Mouse (Mus musculus) embryo, embryonic 10 days (tissue): ENCODE data around the gene Adk.
A peak's percentile ranks its signal among the peaks of the same experiment; 100 is the strongest.

Experiments
- DNase-seq: peaks from one replicate; pipeline ENCODE4 v3.0.0-alpha.2; 2015; ENCODE audit warnings: low spot score

Gene Adk

DNA sequence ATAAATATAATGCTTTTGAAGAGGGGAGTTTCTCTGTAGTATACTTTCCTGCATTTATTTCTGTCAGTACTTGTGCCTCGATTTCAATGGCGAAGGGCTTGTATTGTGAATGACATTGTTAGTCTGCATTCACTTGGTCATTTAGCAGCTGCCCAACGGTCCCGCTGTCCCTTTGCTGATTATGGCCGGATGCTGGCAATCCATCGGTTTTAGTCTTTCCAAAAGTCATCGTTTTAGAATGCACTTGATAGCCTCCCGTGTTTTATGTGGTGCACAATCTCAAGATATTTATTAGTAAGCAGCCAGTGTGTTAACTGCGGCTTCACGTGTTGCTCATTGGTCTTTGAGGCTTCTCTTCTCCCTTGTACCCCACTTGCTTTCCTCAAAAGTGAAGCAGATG lies 113.3 kb downstream of the Adk start:
- DNase-seq, result no peak

- DNase-seq, result no peak
Observed at GRCm38 (mm10) chr14:21166114-21166513, 113.7 kb downstream of the Adk start.

GRCm38 (mm10) chr14:21173973-21174745 lies 121.8 kb downstream of the Adk start:
- no peak for DNase-seq

GRCm38 (mm10) chr14:21174804-21175203 lies 122.4 kb downstream of the Adk start:
- no peak for DNase-seq

DNA sequence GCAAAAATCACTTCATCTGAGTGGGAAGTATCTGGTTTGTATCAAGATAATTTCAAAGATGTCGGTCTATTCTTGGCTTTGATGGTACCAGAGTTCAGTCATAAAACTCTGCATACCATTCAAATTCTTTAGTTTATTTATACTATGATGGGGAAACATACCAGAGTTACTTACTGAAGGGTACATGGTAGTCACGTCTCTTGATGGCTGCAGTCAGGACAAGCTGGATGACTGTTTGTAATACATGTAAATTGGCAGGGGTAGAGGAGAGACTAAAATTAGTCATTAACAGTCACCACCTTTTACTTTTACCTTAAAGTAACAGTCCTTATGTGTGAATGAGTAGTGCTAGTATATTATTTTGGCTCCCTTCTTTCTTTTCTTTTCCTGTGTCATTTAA lies 125.4 kb downstream of the Adk start:
- DNase-seq, result no peak

GRCm38 (mm10) chr14:21178356-21178755 lies 126.0 kb downstream of the Adk start:
- DNase-seq, result no peak

DNA sequence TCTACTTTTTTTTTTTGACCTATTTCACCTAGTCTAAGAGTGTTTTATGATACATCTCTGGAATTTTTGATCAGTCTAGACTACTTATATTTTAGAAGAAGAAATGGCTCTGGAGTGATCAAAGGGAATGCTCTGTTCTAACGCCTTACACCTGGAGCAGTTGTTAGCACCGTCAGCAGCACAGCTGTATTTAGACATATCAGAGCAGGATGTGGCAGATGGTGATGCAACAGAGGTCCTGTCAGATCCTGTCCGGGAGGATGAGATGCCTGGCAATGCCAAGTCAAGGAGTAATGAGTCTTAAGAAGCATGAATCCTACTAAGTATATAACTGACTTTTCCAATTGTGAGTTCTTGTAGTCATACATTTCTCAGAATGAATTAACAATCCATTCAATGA lies 128.7 kb downstream of the Adk start:
- DNase-seq, result no peak

GRCm38 (mm10) chr14:21191966-21192365 lies 139.6 kb downstream of the Adk start:
- DNase-seq, result no peak

DNA sequence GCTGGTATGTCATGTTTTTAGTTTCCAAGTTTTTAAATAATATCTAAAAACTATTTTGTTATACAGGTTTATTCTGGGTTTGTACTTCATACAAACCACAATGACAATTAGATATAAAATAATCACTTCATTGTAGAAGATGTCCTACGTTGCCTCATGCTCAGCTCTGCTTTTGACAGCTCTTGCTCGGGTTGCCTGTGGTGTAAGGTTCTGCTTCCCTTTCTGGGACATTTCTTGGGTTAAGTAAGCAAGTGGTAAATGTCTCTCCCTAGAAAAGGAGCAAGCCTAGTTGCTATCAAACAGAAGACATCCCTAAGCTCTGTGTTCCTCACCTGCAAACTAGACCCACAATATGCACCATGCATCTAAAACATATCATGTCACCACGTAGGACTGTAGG lies 140.4 kb downstream of the Adk start:
- no peak for DNase-seq

DNA sequence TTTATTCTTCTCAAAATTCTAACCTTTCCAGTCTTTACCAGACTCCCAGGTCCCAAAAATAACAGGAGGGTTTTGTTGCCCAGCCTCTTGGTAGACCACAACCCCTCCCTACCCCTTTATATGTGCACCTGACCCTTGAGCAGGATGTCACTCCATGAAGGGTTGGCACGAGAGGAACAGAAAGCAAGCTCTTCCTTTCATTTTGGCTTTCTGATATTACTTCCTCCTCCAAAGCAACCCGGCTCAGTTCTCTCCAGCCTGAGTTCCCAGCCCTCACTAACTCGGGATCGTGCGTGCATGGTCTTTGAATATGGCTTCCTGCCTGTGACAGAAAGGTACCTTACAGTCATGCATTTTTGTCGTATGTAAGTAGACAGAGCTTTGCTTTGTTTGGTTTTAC lies 142.0 kb downstream of the Adk start:
- DNase-seq, result no peak

GRCm38 (mm10) chr14:21200850-21201249 lies 148.5 kb downstream of the Adk start:
- no peak for DNase-seq

- no peak for DNase-seq
Observed at GRCm38 (mm10) chr14:21206472-21206871, 154.1 kb downstream of the Adk start.

DNA sequence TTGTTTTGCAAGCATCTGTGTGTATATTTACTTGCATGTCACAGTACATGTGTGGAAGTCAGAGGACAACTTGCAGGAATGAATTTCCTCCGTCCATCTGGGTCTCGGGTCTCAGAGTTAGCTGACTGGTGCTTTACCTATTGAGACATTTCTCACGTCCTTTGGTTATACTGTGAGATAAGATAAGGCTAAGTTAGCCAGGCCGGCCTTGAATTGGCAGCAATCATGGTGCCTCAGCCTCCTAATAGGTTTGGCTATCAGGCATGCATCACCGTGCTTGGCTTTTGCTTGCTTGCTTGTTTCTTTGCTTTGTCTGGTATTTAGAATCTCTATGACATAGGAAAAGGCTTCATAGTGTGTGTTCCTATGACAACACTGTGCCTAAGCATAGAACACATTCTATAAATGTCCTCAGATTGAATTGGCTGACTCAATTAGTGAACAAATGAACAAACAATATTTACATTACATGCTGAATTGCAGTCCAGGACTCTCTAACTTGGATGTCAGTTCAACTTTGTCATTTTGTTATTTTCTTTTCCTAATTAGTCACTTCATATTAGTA lies 169.3 kb downstream of the Adk start:
- no peak for DNase-seq

DNA sequence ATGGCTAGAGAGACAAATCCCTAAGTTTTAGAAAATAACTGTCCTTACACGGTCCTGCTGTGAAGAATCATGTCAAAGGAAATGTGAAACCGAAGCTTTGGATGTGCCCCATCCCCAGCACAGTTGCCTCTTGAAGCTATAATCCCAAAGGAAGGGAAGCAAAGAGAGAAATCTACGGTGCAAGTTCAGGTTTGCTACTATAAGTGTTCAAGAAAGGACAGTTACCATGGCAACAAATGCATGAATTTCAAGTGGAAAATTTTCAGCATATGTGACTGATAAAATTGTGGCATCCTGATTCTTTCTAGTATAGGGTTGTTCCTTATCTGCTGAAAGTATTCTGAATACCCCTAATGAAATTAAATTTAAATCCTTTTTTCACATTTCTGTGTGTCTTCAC lies 169.8 kb downstream of the Adk start:
- DNase-seq, result no peak

GRCm38 (mm10) chr14:21223456-21223855 lies 171.1 kb downstream of the Adk start:
- no peak for DNase-seq

GRCm38 (mm10) chr14:21223971-21224635 lies 171.7 kb downstream of the Adk start:
- DNase-seq, result no peak

- no peak for DNase-seq
Observed at GRCm38 (mm10) chr14:21237051-21237450, 184.7 kb downstream of the Adk start.

DNA sequence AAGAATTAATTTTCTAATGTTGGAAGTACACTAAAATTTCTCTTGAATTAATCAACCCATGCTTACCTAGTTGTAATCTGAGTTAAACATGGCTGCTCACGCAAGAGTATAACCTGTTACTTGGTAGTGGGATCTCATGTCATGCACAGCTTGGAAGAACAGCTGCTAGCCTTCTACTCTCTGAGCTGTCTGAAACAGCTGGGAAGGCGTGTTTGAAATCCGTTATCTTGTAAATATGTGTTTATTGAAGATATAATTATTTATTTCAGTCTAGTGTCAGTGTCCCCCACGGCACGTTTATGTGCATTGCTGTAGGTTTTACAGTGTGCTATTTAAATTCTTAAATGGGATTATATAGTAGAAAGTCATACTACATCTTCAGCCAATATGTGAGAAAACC lies 188.7 kb downstream of the Adk start:
- no peak for DNase-seq

DNA sequence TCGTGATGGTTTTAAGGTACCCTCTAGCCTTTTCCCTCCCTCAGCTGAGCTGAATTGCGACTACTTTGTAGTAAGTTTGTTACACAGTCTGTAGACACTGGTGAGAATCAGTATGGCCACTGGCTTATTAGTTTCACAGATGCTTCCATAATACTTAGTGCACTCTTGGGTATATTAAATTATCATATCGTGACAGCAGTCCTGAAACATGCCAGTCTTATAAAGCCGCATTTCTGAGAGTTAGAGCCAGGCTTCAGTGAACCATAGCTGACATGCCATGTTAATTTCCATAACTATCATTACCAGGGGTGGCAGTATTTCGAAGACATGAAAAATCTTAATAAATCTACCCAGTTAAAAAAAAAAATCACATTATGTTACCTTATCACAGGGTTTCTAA lies 199.0 kb downstream of the Adk start:
- no peak for DNase-seq

DNA sequence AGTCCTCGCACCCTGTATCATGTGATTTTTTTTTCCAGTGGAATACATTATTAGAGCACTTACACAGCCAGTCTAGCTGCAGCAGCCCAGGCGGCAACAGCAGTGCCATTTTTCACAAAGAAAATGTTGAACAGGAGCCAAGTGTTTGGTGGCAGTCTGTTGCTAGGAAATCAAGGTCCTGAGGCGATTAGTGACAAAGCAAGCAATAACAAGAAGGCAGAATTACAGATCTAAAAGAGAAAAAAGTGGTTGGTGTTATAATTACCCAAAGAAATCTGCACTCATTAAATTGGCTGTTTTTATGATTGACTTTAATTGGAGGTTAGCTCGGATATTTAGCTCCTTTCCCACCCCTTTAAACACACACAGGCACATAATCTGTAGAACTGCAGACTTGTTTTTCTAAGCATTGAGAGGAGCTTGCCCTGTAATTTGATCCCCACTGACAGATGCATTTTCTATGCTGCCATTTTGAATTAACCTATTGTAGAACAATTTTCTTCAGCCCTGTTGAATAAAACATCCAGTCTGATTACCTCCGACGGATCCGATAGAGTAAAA lies 200.0 kb downstream of the Adk start:
- peak; percentile 83 for DNase-seq

GRCm38 (mm10) chr14:21253321-21253992 lies 201.1 kb downstream of the Adk start:
- peak; percentile 72 for DNase-seq

DNA sequence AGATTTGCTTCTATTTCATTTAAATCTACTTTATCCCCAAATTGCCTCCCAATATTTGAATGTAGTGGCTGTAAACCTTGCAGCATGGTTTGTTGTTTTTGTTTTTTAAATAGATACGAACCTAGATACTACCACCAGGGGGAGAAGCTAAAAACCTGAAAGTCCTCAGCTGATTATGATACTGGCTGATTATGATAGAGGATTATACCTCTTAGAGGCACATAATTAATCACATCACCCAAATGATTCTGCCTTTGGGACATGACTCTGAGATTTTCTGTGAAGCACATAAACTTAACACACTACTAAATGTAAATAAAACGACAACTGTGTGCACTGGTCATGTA lies 201.6 kb downstream of the Adk start:
- no peak for DNase-seq

GRCm38 (mm10) chr14:21268229-21268628 lies 215.9 kb downstream of the Adk start:
- no peak for DNase-seq
